Mouse (Mus musculus) MEL (cell line): ENCODE data around the gene AC134908.4.

Experiments used
- CHD2 ChIP-seq: IDR thresholded peaks from 2 replicates; pipeline ENCODE4 v1.6.1; 2011; ENCODE audit warnings: low read length, improper control_type of control experiment
- CTCF ChIP-seq, 3 experiments: IDR thresholded peaks in 2 of 3; conservative IDR thresholded peaks in 1 of 3; 2 replicates each; pipeline ENCODE4 v1.5.1; 2011 to 2012; ENCODE audit warnings: low read length in 3 of 3, low read depth in 2 of 3, mild to moderate bottlenecking in 2 of 3, improper control_type of control experiment in 1 of 3, inconsistent platforms in 1 of 3, mixed read lengths in 1 of 3, moderate library complexity in 1 of 3; ENCODE audit not compliant: control insufficient read depth in 1 of 3, insufficient read depth in 1 of 3, poor library complexity in 1 of 3, severe bottlenecking in 1 of 3
- GABPA ChIP-seq: IDR thresholded peaks from 2 replicates; pipeline ENCODE4 v1.6.1; 2012; ENCODE audit warnings: low read depth, mild to moderate bottlenecking, inconsistent platforms, low read length, improper control_type of control experiment, moderate library complexity
- HCFC1 ChIP-seq: IDR thresholded peaks from 2 replicates; pipeline ENCODE4 v1.6.1; 2012; ENCODE audit warnings: low read depth, mild to moderate bottlenecking, inconsistent platforms, low read length, improper control_type of control experiment, moderate library complexity
- MAX ChIP-seq: IDR thresholded peaks from 2 replicates; pipeline ENCODE4 v1.6.1; 2011; ENCODE audit warnings: low read length, improper control_type of control experiment
- MEF2A ChIP-seq: IDR thresholded peaks from 2 replicates; pipeline ENCODE4 v1.6.1; 2014; ENCODE audit warnings: low read depth, mild to moderate bottlenecking, inconsistent platforms, low read length, improper control_type of control experiment; ENCODE audit not compliant: poor library complexity, insufficient replicate concordance, severe bottlenecking; ENCODE audit errors: extremely low read depth
- MYC ChIP-seq: IDR thresholded peaks from 2 replicates; pipeline ENCODE4 v1.6.1; 2011; ENCODE audit warnings: low read depth, mild to moderate bottlenecking, low read length, improper control_type of control experiment, moderate library complexity
- POLR2A ChIP-seq, 2 experiments: IDR thresholded peaks; 2 replicates each; pipeline ENCODE4 v1.6.1; 2011 to 2012; ENCODE audit warnings: low read length in 2 of 2, mild to moderate bottlenecking in 2 of 2, control low read depth in 1 of 2, improper control_type of control experiment in 1 of 2, low read depth in 1 of 2, moderate library complexity in 1 of 2; ENCODE audit not compliant: control insufficient read depth in 1 of 2, insufficient read depth in 1 of 2, poor library complexity in 1 of 2
- TAL1 ChIP-seq: IDR thresholded peaks from 2 replicates; pipeline ENCODE4 v1.6.1; 2012; ENCODE audit warnings: mild to moderate bottlenecking, inconsistent platforms, low read length, moderate library complexity, mixed read lengths

GRCm38 (mm10) chr17:25817662-25818061 is 22.2 kb upstream of the AC134908.4 start:
- no peak for TF ChIP-seq HCFC1
- no peak for TF ChIP-seq CHD2
- no peak for TF ChIP-seq GABPA
- TF ChIP-seq MYC, result no peak
- TF ChIP-seq CTCF (IDR thresholded peaks at IDR 0.05 in 2 of 3, conservative IDR thresholded peaks at IDR 0.05 in 1 of 3; ENCODE audit: control insufficient read depth in 1 of 3, insufficient read depth in 1 of 3, low read depth in 2 of 3, low read length in 3 of 3, poor library complexity in 1 of 3, severe bottlenecking in 1 of 3), result no peak
- TF ChIP-seq MEF2A, result no peak
- no peak for TF ChIP-seq POLR2A (IDR thresholded peaks at IDR 0.05; ENCODE audit: control insufficient read depth in 1 of 2, insufficient read depth in 1 of 2, low read depth in 1 of 2, low read length in 2 of 2, poor library complexity in 1 of 2)
- no peak for TF ChIP-seq MAX
- TF ChIP-seq TAL1, result no peak
